In genomic region chr6:31938216-31938814, GRCm38 (mm10) we compare ENCODE assay signal across 7 mouse cellular contexts.
A peak's percentile ranks its signal among the peaks of the same experiment; 100 is the strongest.
DNase-seq lines count a peak whose midpoint lies in the region; ATAC-seq and TF ChIP-seq lines count a peak whose summit lies in the region.

No protein-coding gene starts in this region.

- peak; percentile 69; the same call in 1 of the 2 replicates for TF ChIP-seq CTCF in spleen, adult 2 months (IDR thresholded peaks at IDR 0.05; ENCODE audit: extremely low read depth, insufficient read depth, insufficient read length, insufficient replicate concordance)

- ATAC-seq in limb, embryonic 11.5 days (ENCODE audit: insufficient number of reproducible peaks, low FRiP score, low TSS enrichment, low read depth) = peak; percentile 50; the same call in 1 of the 2 replicates
- ATAC-seq in midbrain, embryonic 14.5 days (ENCODE audit: low FRiP score, low TSS enrichment) = peak; percentile 65

- H3K27ac ChIP-seq in limb, embryonic 11.5 days (replicated peaks; ENCODE audit: low read depth, low read length) = no peak overlapping the region
- 0 out of 2 replicates have a peak overlapping the region, but pooled peaks have one; percentile 45 for H3K27ac ChIP-seq in midbrain, embryonic 14.5 days (replicated peaks; ENCODE audit: low read depth, low read length)
- H3K27ac ChIP-seq in spleen, adult 2 months (ENCODE audit: insufficient read depth, low read length) = no peak overlapping the region

- H3K9ac ChIP-seq in limb, embryonic 11.5 days (ENCODE audit: low read length) = no peak overlapping the region
- H3K9ac ChIP-seq in midbrain, embryonic 14.5 days (replicated peaks; ENCODE audit: low read length) = peak overlapping the region; percentile 40; the same call in 1 of the 2 replicates

- H3K27me3 ChIP-seq in limb, embryonic 11.5 days (ENCODE audit: control insufficient read depth, insufficient read depth, low read length) = no peaks in the 10 kb centered on the region
- no peaks in the 10 kb centered on the region for H3K27me3 ChIP-seq in midbrain, embryonic 14.5 days (ENCODE audit: control insufficient read depth, insufficient read depth, low read length)
- no peaks in the 10 kb centered on the region for H3K27me3 ChIP-seq in spleen, adult 2 months (ENCODE audit: control insufficient read depth, insufficient read depth, low read length)

- peak overlapping the region; percentile 62 for H3K4me2 ChIP-seq in limb, embryonic 11.5 days (ENCODE audit: low read depth, severe bottlenecking)
- peak overlapping the region; percentile 77 for H3K4me2 ChIP-seq in midbrain, embryonic 14.5 days (ENCODE audit: low read length)

- H3K4me3 ChIP-seq in limb, embryonic 11.5 days (ENCODE audit: low read depth, low read length) = peak overlapping the region; percentile 29
- peak overlapping the region; percentile 37 for H3K4me3 ChIP-seq in midbrain, embryonic 14.5 days (replicated peaks; ENCODE audit: low read depth, low read length)
- H3K4me3 ChIP-seq in spleen, adult 2 months (ENCODE audit: extremely low read depth, insufficient read depth, insufficient read length) = no peak overlapping the region

- H3K4me1 ChIP-seq in limb, embryonic 11.5 days (ENCODE audit: control insufficient read depth, insufficient read depth, low read length) = no peaks in the 10 kb centered on the region
- H3K4me1 ChIP-seq in midbrain, embryonic 14.5 days (ENCODE audit: control insufficient read depth, insufficient read depth, low read length) = peaks cover 14% of the 10 kb centered on the region; the same call in 1 of the 2 replicates
- H3K4me1 ChIP-seq in spleen, adult 2 months (ENCODE audit: control insufficient read depth, insufficient read depth, insufficient read length) = no peaks in the 10 kb centered on the region; the same call in 1 of the 2 replicates

- no peaks in the 10 kb centered on the region for H3K36me3 ChIP-seq in limb, embryonic 11.5 days (ENCODE audit: control insufficient read depth, insufficient read depth, low read length)
- no peaks in the 10 kb centered on the region for H3K36me3 ChIP-seq in midbrain, embryonic 14.5 days (ENCODE audit: control insufficient read depth, insufficient read depth, low read length)
- H3K36me3 ChIP-seq in spleen, adult 2 months (ENCODE audit: control insufficient read depth, insufficient read depth, low read length) = no peaks in the 10 kb centered on the region

- TF ChIP-seq POLR2A in spleen, adult 2 months (IDR thresholded peaks at IDR 0.05; ENCODE audit: low read depth, low read length) = no peak

- peak; percentile 40 for DNase-seq in adrenal gland, adult 8-10 months
- peak; percentile 94 for DNase-seq in embryo, embryonic 10.5 days (ENCODE audit: low spot score)
- DNase-seq in gastrocnemius, postnatal 4 days (ENCODE audit: low spot score in 2 of 2) = peak; percentile 70 to 79
- peak; percentile 84 for DNase-seq in kidney, adult 18-20 months
- peak; percentile 94 for DNase-seq in limb, embryonic 11.5 days (ENCODE audit: low spot score)
- DNase-seq in midbrain, embryonic 14.5 days = peak; percentile 97
- DNase-seq in spleen, adult 2 months (ENCODE audit: low read depth in 1 of 2, low spot score in 2 of 2) = peak in 1 of 2 experiments; percentile 33

- H3K9me3 ChIP-seq in limb, embryonic 11.5 days (ENCODE audit: control insufficient read depth, low read length) = no peaks in the 10 kb centered on the region
- H3K9me3 ChIP-seq in midbrain, embryonic 14.5 days (ENCODE audit: control insufficient read depth, low read length) = no peaks in the 10 kb centered on the region

- 6% methylated on average over 20 of the region's 20 CpGs for WGBS in limb, embryonic 11.5 days
- 5% methylated on average over 20 of the region's 20 CpGs for WGBS in midbrain, embryonic 14.5 days
- WGBS in spleen, adult 2 months = 11% methylated on average over 20 of the region's 20 CpGs
